Mouse (Mus musculus) left cerebral cortex, postnatal 36 days (tissue): ENCODE measurements at regions not wholly inside any gene's neighbourhood (a gene's known extent, or its start where the extent isn't known, plus 50 kb on each side); places are given as distances from the start of the nearest gene placed in this dataset.

ENCODE experiments used
- DNase-seq, 2 experiments: peaks; one replicate each; pipeline ENCODE4 v3.0.0; 2021 to 2022; ENCODE audit warnings: low spot score in 2 of 2, mixed read lengths in 1 of 2
- intact Hi-C: fragments of 180-260 bp; cut with DNase I; formaldehyde crosslinking; loops from one replicate; pipeline ENCODE4 v1.15.1; 2025

DNA sequence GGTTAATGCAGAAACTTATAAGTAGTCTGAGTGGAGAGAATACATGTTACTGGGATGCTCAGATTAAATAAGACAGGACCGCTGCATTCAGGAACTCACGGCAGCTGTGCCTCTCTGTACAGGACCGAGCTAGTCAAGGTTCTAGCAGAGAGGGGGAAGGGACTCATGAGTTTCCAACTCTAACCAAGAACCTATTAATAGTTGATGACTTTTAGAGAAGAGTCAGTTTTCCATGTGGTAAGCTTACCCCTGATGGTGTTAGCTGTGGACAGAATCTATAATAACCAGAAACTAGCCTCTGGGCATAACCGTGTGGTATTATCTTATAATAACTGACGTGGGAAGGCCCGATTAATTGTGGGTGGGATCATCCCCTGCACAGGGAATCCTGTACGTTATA, 316.2 kb downstream of the Gadd45g start:
- DNase-seq: no peak
- intact Hi-C loops: no loop called here

DNA sequence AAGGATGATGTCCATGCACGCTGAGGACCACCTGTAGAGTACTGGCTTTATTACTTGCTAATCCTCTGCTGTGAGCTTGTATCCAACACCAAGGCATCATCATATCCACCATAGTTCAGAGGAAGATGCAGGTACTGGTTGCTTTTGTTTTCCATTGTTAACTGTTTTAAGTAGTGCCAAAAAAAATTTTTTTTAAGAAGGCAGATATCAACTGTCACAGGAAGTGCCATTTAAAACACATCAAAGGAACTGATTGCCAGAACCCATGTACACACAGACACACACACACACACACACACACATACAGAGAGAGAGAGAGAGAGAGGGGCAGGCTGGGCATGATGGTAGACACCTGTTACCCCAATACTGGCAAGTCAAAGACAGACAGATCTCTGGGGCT, 319.1 kb downstream of the Gadd45g start:
- no peak for DNase-seq
- intact Hi-C loops: no loop called here

- intact Hi-C loops: no loop called here
- DNase-seq: no peak
Observed at GRCm38 (mm10) chr13:52167968-52168367, 321.5 kb downstream of the Gadd45g start.

DNA sequence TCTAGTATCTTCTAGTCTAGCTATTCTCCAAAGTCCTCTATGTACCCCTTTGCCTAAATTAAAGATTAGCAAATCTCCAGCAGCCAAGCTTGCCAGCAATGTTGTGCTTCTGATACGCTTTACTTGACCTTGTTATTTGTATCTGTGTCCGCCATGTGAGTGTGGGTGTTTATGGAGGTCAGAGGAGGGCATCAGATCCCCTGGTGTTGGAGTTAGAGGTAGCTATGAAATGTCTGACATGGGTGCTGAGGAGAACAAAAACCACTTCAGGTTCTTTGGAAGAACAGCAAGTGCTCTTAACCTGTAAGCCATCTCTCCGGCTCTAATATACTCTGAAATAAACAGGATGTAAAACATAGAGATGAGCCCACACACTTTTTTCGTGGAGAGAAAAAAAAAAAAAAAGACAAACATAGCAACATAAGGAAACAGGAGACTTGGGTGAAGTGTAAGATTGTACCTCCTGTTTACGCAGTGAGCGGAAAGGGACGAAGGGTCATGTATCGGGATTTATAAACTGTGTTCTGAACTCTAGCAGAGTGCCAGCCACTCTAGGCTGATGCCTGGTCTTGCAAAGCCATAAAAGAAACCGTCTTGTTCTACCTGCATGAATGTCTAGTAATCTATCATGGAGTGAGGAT, 326.3 kb downstream of the Gadd45g start:
- intact Hi-C loops: no loop called here
- DNase-seq: no peak

DNA sequence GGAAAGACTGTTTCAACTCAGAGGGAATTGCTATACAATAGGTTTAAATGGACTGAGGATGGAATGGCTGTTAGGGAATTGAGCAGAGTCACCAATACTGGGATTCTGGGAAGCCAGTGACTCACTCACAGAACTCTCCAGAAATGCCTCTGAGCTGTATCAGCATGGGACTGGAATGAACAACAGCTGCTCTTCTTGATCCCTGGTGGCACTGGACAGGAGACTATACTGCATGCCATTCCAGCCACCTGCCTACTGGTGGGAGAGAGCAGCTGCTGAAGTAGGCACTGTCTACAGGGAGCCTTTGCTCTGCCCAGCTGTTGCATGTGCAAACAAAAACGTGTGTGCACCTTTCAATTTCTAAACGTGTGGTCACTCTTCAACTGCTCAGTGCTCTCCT, 329.2 kb downstream of the Gadd45g start:
- no peak for DNase-seq
- intact Hi-C loops: no loop called here

- no peak for DNase-seq
- intact Hi-C loops: no loop called here
Observed at GRCm38 (mm10) chr13:52179977-52180376, 333.5 kb downstream of the Gadd45g start.

GRCm38 (mm10) chr13:52183635-52184034, 337.2 kb downstream of the Gadd45g start:
- intact Hi-C loops: no loop called here
- DNase-seq: no peak

DNA sequence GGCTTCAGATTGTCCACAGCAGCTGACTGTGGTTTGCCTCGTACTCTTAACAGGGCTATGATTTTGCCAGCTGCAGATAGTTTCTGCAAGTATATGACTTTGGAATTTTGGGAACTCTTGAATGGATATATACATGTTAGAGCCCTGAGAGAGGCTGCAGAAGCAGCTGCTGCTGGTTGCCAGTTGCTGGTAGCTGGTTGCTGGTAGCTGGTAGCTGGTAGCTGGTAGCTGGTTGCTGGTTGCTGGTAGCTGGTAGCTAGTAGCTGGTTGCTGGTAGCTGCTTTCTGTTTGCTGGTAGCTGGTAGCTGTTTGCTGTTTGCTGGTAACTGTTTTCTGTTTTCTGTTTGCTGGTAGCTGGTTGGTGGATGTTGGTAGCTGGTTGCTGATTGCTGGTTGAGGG, 339.1 kb downstream of the Gadd45g start:
- intact Hi-C loops: no loop called here
- no peak for DNase-seq

DNA sequence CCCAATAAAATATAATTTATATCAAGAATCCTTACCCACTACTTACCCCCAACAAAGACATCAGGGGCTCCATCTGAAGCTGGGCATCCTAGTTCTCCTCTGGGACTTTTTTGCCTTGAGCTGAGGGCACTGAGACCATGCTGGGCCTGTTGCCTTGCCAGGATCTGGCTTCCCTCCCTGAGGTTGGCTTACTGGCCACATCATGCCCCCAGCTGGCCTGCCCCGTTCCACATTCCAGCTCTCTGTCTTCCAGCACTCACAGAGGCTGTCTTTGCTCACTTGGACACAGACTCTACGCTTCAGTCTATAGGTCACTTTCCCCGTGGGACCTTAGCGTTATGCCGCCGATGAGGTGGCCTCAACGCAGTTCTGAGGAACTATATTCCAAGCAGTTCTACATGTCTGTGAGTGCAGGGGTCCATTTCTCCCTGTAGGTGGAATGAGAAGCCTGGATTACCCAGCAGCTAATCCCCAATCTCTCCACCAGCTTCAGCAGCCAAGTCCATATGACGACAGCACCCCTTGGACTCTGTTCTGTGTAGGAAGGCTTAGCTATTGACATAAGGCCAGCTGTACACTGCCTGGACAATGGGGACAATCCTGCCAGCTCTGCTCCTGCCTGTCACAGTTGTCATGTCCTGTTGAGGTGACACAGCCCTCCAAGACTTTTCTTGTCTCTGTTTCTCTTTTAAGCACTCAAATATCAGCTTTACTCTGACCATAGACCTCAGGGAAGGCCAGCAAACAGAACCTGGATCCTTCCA, 341.5 kb downstream of the Gadd45g start:
- intact Hi-C loops: no loop called here
- DNase-seq: no peak

- intact Hi-C loops: no loop called here
- DNase-seq: no peak
Observed at GRCm38 (mm10) chr13:52188605-52189003, 342.1 kb downstream of the Gadd45g start.

GRCm38 (mm10) chr13:52189382-52189923, 341.6 kb downstream of the Diras2 start:
- no peak for DNase-seq
- intact Hi-C loops: no loop called here

GRCm38 (mm10) chr13:52190256-52190655, 340.8 kb downstream of the Diras2 start:
- intact Hi-C loops: no loop called here
- DNase-seq: no peak

DNA sequence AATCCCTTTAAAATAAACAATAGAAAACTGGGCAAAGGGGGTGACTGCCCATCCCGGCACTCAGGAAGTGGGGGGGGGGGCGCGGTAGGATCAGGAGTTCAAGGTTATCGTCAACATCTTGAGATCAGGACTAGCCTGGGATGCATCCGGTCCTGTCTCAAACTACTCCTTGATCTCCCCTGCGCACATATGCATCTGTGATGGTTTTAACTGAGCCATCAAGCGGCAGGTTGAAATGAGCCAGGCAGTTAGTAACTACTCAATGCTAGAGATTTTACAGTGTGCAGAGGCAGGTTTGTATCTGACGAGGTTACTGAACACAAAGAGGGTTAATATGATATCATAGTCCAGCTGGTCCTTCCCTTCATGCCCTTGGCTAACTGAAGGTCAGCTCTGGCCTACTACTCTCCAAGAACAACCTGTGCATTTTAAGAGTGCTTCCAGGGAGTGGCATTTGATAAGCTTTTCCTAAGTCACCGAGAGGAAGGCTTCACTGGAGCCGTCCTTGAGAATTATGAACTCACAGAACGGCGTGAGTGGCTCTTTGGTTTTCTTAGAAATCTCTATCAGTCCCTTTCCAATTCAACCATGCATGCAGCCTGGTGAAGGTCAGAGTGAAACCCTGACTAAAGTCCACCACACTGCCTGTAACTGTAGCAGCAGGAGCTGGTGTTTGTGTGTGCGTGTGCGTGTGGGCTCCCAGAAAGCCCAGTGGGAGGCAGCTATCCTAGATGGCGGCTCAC, 340.1 kb downstream of the Diras2 start:
- intact Hi-C loops: no loop called here
- DNase-seq: no peak

- no peak for DNase-seq
- intact Hi-C loops: no loop called here
Observed at GRCm38 (mm10) chr13:52196917-52197316, 334.2 kb downstream of the Diras2 start.

DNA sequence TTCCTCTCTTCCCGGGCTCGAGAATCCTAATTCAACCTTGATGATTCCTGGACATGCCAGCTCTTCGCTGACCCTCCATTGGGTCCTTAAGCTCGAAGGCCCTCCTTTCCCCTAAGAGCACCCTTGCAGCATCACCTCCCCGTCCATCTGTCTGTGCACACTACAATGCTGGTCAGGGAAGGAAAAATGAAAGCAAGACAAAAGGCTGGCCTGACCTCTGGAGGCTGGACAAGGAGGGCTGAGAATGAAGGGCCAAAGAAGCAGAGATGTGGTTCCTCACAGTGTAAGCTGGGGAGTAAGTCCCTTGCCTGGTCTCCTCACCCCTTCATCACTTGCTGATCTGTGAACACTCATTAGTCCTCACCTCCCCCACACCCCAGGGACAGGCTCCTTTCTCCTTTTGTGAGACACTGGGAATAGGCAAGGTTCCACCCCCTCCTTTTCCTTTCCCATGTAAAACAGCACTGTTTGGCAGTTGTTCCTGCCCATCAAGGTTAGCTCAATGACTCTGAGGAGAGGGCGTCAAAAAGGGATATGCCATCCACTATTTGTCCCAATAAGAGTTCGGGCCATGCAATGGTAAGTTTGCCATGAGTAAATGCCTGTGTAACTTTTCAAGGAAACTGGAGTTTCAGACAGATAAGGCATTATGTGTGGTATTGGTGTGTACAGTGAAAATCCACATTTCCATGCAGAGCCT, 332.3 kb downstream of the Diras2 start:
- no peak for DNase-seq
- intact Hi-C loops: no loop called here

- intact Hi-C loops: loop anchor here (10.0 kb wide), 1 partner anchor 108 kb away; no protein-coding TSS in a partner anchor
- DNase-seq: no peak
Observed at GRCm38 (mm10) chr13:52202372-52202771, 328.7 kb downstream of the Diras2 start.

DNA sequence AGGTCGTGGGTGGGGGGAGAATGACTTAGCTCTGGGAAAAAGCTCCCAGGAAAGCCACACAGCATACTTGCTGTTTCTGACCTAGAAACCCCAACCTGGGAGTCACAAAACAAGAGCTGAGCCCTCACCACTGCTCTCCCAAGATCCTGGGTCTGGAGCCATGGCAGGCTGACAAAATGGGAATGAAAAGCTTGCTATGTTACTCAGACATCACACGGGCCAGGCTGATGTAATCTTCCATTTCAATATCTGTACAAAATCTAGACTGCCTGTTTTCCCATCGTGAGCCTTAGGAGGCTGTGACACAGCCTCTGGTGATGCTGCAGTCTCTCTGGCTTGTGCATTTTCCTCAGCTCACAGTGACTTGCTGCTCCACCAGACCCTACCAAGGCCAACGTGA, 325.1 kb downstream of the Diras2 start:
- DNase-seq: no peak
- intact Hi-C loops: loop anchor here (10.0 kb wide), 1 partner anchor 111 kb away; no protein-coding TSS in a partner anchor

DNA sequence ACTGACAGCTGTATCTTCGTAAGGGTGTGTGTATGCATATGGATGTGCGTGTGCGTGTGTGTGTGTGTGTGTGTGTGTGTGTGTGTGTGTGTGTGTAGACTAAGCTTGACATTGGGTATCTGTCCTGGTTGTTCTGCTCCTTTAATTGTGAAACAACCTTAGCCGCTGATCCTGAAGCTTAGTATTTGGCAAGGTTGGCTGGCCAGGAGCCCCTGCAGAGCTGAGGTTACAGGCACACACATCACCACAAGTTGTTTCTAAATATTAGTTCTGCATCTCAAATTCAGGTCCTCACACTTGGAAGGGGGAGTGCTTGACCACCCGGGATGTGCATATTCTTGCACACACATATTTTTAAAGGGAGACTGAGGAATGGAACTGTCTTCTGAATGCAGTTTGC, 314.7 kb downstream of the Diras2 start:
- intact Hi-C loops: no loop called here

DNA sequence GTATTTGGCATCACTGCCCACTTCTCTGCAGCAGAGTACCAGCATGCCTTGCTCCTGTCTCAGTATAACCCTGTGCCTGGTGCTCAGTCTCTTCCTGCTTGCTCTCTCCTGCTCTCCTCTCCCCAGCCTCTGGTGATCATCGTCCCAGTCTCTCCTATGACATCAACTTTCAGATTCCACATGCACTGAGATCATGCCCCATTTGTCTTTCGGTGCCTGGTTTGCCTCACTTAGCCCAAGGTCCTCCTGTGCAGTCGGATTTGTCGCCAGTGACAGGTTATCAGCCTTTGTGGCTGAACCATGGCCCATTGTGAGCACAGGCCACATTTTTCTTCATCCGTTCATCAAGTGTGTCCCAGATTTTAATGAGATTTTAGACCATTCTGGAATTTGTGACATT, 314.0 kb downstream of the Diras2 start:
- DNase-seq: no peak
- intact Hi-C loops: no loop called here

More for the DNA sequence above, 314.7 kb downstream of the Diras2 start:
- DNase-seq: no peak

- no peak for DNase-seq
- intact Hi-C loops: no loop called here
Observed at GRCm38 (mm10) chr13:52217741-52218140, 313.3 kb downstream of the Diras2 start.
